Mouse (Mus musculus): ENCODE measurements around the gene Cdc26. TPM values are rescaled to one million over a fixed set of nuclear protein-coding genes. Genes with fewer than 3 reads are reported as not detected.

The Cdc26 gene
- polyA plus RNA-seq, 1 experiment from 2014 or later: 175 TPM

GRCm38 (mm10) chr4:62419091-62419490, 10.6 kb upstream of the Cdc26 start:
- Histone ChIP-seq H3K4me2 (no peak overlapping the region), H3K27me3 (ENCODE audit: insufficient read depth, low read length) (no peaks in the 10 kb centered on the region), H3K36me3 (ENCODE audit: insufficient read depth) (peaks cover 100% of the 10 kb centered on the region), H3K4me3 (ENCODE audit: low read depth, low read length) (no peak overlapping the region), H3K9me3 (ENCODE audit: low read depth, low read length) (no peaks in the 10 kb centered on the region), H3K9ac (no peak overlapping the region), H3K4me1 (ENCODE audit: insufficient read depth) (no peaks in the 10 kb centered on the region), H3K27ac (ENCODE audit: low read depth) (no peak overlapping the region)
- no peak for DNase-seq
- 94% methylated on average over 6 of the region's 6 CpGs for WGBS
- no peak for TF ChIP-seq CTCF (IDR thresholded peaks at IDR 0.05; ENCODE audit: low read depth)
- no peak for ATAC-seq (ENCODE audit: insufficient read depth)

GRCm38 (mm10) chr4:62418448-62418847, 10.0 kb upstream of the Cdc26 start:
- Histone ChIP-seq H3K4me3 (ENCODE audit: low read depth, low read length) (no peak overlapping the region), H3K9me3 (ENCODE audit: low read depth, low read length) (no peaks in the 10 kb centered on the region), H3K9ac (no peak overlapping the region), H3K4me1 (ENCODE audit: insufficient read depth) (no peaks in the 10 kb centered on the region), H3K27ac (ENCODE audit: low read depth) (no peak overlapping the region), H3K36me3 (ENCODE audit: insufficient read depth) (peaks cover 100% of the 10 kb centered on the region), H3K4me2 (no peak overlapping the region), H3K27me3 (ENCODE audit: insufficient read depth, low read length) (no peaks in the 10 kb centered on the region)
- DNase-seq (no peak), ATAC-seq (ENCODE audit: insufficient read depth) (no peak)
- 88% methylated on average over 8 of the region's 8 CpGs for WGBS
- TF ChIP-seq CTCF (IDR thresholded peaks at IDR 0.05; ENCODE audit: low read depth): no peak

- Histone ChIP-seq H3K4me1 (ENCODE audit: insufficient read depth) (peaks cover 9% of the 10 kb centered on the region), H3K9me3 (ENCODE audit: low read depth, low read length) (no peaks in the 10 kb centered on the region), H3K27ac (ENCODE audit: low read depth) (no peak overlapping the region), H3K36me3 (ENCODE audit: insufficient read depth) (peaks cover 58% of the 10 kb centered on the region), H3K4me2 (no peak overlapping the region), H3K4me3 (ENCODE audit: low read depth, low read length) (no peak overlapping the region), H3K27me3 (ENCODE audit: insufficient read depth, low read length) (no peaks in the 10 kb centered on the region), H3K9ac (no peak overlapping the region)
- ATAC-seq (ENCODE audit: insufficient read depth) (no peak), DNase-seq (no peak)
- 91% methylated on average over 10 of the region's 10 CpGs for WGBS
- TF ChIP-seq CTCF (IDR thresholded peaks at IDR 0.05; ENCODE audit: low read depth): no peak
Observed at GRCm38 (mm10) chr4:62411606-62412005, 3.2 kb upstream of the Cdc26 start.

GRCm38 (mm10) chr4:62410325-62410724, 1.9 kb upstream of the Cdc26 start:
- ATAC-seq (ENCODE audit: insufficient read depth) (no peak), DNase-seq (no peak)
- Histone ChIP-seq H3K27ac (ENCODE audit: low read depth) (no peak overlapping the region), H3K9me3 (ENCODE audit: low read depth, low read length) (no peaks in the 10 kb centered on the region), H3K4me1 (ENCODE audit: insufficient read depth) (peaks cover 9% of the 10 kb centered on the region), H3K4me2 (peak overlapping the region; percentile 85), H3K27me3 (ENCODE audit: insufficient read depth, low read length) (no peaks in the 10 kb centered on the region), H3K36me3 (ENCODE audit: insufficient read depth) (peaks cover 50% of the 10 kb centered on the region), H3K9ac (peak overlapping the region; percentile 90; the same call in 1 of the 2 replicates), H3K4me3 (ENCODE audit: low read depth, low read length) (peak overlapping the region; percentile 80; the same call in 1 of the 2 replicates)
- no peak for TF ChIP-seq CTCF (IDR thresholded peaks at IDR 0.05; ENCODE audit: low read depth)
- WGBS: 85% methylated on average over 2 of the region's 2 CpGs

GRCm38 (mm10) chr4:62409615-62410014, 1.2 kb upstream of the Cdc26 start:
- ATAC-seq (ENCODE audit: insufficient read depth) (no peak), DNase-seq (no peak)
- H3K9ac ChIP-seq: peak overlapping the region; percentile 90
- H3K4me2 ChIP-seq: peak overlapping the region; percentile 85
- H3K27ac ChIP-seq (ENCODE audit: low read depth): peak overlapping the region; percentile 92
- no peak for TF ChIP-seq CTCF (IDR thresholded peaks at IDR 0.05; ENCODE audit: low read depth)
- peak overlapping the region; percentile 80 for H3K4me3 ChIP-seq (ENCODE audit: low read depth, low read length)
- H3K9me3 ChIP-seq (ENCODE audit: low read depth, low read length): no peaks in the 10 kb centered on the region
- H3K4me1 ChIP-seq (ENCODE audit: insufficient read depth): peaks cover 9% of the 10 kb centered on the region
- H3K36me3 ChIP-seq (ENCODE audit: insufficient read depth): peaks cover 43% of the 10 kb centered on the region
- 19% methylated on average over 6 of the region's 6 CpGs for WGBS
- H3K27me3 ChIP-seq (ENCODE audit: insufficient read depth, low read length): no peaks in the 10 kb centered on the region

GRCm38 (mm10) chr4:62407730-62408582, 486 bp downstream of the Cdc26 start:
- H3K4me3 ChIP-seq (ENCODE audit: low read depth, low read length): peak overlapping the region; percentile 80
- TF ChIP-seq CTCF (IDR thresholded peaks at IDR 0.05; ENCODE audit: low read depth): peak; percentile 67
- WGBS: under 1% methylated on average over 35 of the region's 35 CpGs
- peak overlapping the region; percentile 92 for H3K27ac ChIP-seq (ENCODE audit: low read depth)
- no peaks in the 10 kb centered on the region for H3K9me3 ChIP-seq (ENCODE audit: low read depth, low read length)
- peak overlapping the region; percentile 90 for H3K9ac ChIP-seq
- DNase-seq (peak; percentile 92), ATAC-seq (ENCODE audit: insufficient read depth) (peak; percentile 57)
- peak overlapping the region; percentile 64 for H3K4me2 ChIP-seq
- H3K27me3 ChIP-seq (ENCODE audit: insufficient read depth, low read length): no peaks in the 10 kb centered on the region
- H3K4me1 ChIP-seq (ENCODE audit: insufficient read depth): peaks cover 9% of the 10 kb centered on the region
- H3K36me3 ChIP-seq (ENCODE audit: insufficient read depth): peaks cover 39% of the 10 kb centered on the region

GRCm38 (mm10) chr4:62406133-62406532, 2.3 kb downstream of the Cdc26 start:
- H3K27ac ChIP-seq (ENCODE audit: low read depth): no peak overlapping the region
- H3K4me1 ChIP-seq (ENCODE audit: insufficient read depth): peaks cover 9% of the 10 kb centered on the region
- no peak for DNase-seq
- H3K4me3 ChIP-seq (ENCODE audit: low read depth, low read length): no peak overlapping the region
- H3K27me3 ChIP-seq (ENCODE audit: insufficient read depth, low read length): no peaks in the 10 kb centered on the region
- WGBS: 76% methylated on average over 4 of the region's 4 CpGs
- no peak for TF ChIP-seq CTCF (IDR thresholded peaks at IDR 0.05; ENCODE audit: low read depth)
- H3K36me3 ChIP-seq (ENCODE audit: insufficient read depth): peaks cover 39% of the 10 kb centered on the region
- ATAC-seq (ENCODE audit: insufficient read depth): no peak
- H3K9ac ChIP-seq: no peak overlapping the region
- H3K9me3 ChIP-seq (ENCODE audit: low read depth, low read length): no peaks in the 10 kb centered on the region
- H3K4me2 ChIP-seq: no peak overlapping the region

All from lung, embryonic 14.5 days (tissue).